Mouse (Mus musculus): ENCODE measurements around the gene Lck. TPM values are rescaled to one million over a fixed set of nuclear protein-coding genes. Genes with fewer than 3 reads are reported as not detected.

The Lck gene
- polyA plus RNA-seq, 1 experiment from 2014 or later, result 3.8 TPM

DNA sequence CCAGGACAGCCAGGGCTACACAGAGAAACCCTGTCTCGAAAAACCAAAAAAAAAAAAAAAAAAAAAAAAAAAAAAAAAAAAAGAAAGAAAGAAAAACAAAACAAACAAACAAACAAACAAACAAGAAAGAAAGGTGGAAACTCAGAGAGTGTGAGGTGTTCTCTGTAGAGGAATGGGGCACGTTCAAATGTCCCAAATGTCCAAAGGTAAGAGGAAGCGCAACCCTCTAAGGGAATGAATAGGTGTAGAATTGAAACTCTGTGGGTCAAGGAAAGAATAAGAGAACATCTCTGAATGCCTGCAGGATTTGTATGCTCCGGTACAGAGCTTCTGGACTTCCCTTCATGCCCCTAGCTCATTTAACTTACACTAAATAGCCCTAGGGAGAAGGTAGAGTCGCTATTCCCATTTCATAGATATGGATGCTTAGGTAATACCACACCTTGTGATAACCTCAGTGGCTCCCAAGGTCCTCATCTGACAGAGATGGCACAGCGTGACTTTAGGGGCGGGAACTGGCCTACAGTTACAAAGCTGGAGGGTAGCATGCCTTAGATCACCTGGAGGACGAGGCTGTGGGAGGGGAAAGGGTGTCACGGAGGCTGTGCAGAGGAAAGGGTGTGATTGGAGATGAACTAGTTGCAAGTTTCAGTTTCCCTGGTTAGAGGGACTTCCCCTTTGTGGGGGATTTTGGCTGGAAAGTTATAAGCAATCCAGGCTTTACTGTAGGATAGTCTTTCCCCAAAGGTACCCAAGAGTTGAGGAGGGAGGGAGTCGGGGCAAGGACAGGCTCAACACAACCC lies 65.8 kb downstream of the Lck start:
- peaks cover 30% of the 10 kb centered on the region for H3K27me3 ChIP-seq
- H3K4me3 ChIP-seq (replicated peaks), result no peak overlapping the region
- DNase-seq (no peak), ATAC-seq (ENCODE audit: low read depth) (no peak)
- no peaks in the 10 kb centered on the region for H3K36me3 ChIP-seq
- H3K4me2 ChIP-seq, result no peak overlapping the region
- H3K9ac ChIP-seq, result no peak overlapping the region
- no peak overlapping the region for H3K27ac ChIP-seq
- H3K4me1 ChIP-seq (replicated peaks), result peaks cover 22% of the 10 kb centered on the region
- 43% methylated on average over 9 of the region's 10 CpGs for WGBS (ENCODE audit: insufficient replicate concordance)
- H3K9me3 ChIP-seq (replicated peaks), result no peaks in the 10 kb centered on the region

DNA sequence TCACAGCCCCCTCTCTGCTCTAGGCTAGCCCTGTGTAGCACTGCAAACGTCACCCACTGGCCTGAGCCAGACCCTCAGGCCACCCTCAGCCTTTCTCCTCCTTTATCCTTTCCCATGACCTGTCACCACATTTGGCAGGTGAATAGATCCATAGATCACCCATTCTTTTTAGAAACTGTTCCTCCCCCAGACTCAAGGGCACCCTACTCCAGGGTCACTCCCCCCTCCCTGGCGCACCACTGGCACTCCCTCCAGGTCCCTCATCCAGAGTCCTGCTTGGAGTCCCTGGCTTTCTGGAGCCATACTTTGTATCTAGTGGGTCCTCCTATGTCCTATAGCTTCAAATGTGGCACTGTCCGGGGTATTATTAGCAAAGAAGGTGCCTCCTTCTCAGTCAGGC lies 67.9 kb downstream of the Lck start:
- DNase-seq (no peak), ATAC-seq (ENCODE audit: low read depth) (no peak)
- Histone ChIP-seq H3K9ac (no peak overlapping the region), H3K9me3 (replicated peaks) (no peaks in the 10 kb centered on the region), H3K36me3 (no peaks in the 10 kb centered on the region), H3K4me1 (replicated peaks) (peaks cover 42% of the 10 kb centered on the region), H3K27me3 (peaks cover 16% of the 10 kb centered on the region), H3K4me3 (replicated peaks) (no peak overlapping the region), H3K4me2 (no peak overlapping the region), H3K27ac (no peak overlapping the region)
- 74% methylated on average over 3 of the region's 3 CpGs for WGBS (ENCODE audit: insufficient replicate concordance)

DNA sequence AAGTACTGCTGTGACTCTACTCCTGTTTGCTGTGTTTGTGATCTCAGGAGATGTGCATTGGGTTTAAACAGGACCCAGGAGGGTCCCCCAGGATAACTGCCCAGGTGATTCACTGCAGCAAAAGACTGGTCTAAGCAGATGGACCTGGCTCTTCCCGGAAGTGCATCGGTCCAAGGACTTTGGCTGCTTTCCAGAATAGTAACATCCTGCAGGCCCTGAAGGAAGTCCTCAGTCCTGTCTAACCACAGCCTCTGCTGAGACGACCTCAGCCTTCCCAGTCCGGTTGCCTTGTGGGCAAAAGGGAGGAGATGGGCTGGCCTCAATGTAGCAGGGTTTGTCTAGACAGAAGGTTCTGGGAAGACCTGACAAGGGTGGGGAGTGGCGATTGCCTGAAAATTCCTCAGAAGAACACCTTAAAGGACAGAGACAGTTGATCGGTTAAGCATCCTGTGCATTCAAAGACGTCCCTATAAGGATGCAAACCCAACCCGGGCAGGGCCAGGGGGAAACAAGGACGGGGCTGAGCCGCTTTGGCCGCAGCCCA lies 70.5 kb downstream of the Lck start:
- H3K36me3 ChIP-seq, result no peaks in the 10 kb centered on the region
- H3K27me3 ChIP-seq, result peaks cover 10% of the 10 kb centered on the region; the same call in 1 of the 2 replicates
- H3K27ac ChIP-seq, result no peak overlapping the region
- H3K9ac ChIP-seq, result no peak overlapping the region
- WGBS (ENCODE audit: insufficient replicate concordance), result 37% methylated on average over 11 of the region's 11 CpGs
- H3K4me2 ChIP-seq, result no peak overlapping the region
- no peaks in the 10 kb centered on the region for H3K9me3 ChIP-seq (replicated peaks)
- DNase-seq, result no peak
- no peak for ATAC-seq (ENCODE audit: low read depth)
- H3K4me1 ChIP-seq (replicated peaks), result peaks cover 46% of the 10 kb centered on the region
- H3K4me3 ChIP-seq (replicated peaks), result no peak overlapping the region

DNA sequence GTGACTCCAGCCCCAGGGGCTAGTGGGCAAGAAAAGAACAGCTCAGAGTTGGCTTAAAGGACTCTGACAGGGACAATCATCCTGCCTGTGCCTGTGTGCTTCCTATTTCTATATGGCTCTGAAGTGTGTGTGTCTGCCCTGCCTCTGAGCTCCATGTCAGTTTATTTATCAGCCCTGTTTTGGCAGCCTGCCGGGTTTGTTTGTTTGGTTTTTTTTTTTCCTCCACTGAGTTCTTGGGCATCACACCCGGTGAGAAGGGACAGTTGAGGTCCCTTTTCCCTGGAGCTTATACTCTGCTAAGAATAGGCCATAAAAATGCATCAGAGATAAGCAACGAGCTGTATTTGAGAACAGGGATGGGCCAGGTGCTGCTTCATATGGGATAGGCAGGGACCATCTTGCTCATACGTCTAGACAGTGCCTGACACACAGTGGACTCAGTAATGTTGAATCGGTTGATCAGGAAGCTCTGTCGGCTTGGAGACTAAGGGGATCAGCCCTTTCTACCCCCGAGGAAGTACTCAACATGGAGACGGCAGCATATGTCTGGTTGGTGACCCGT lies 71.0 kb downstream of the Lck start:
- no peak overlapping the region for H3K9ac ChIP-seq
- peaks cover 12% of the 10 kb centered on the region; the same call in 1 of the 2 replicates for H3K27me3 ChIP-seq
- DNase-seq, result no peak
- no peak overlapping the region for H3K27ac ChIP-seq
- H3K4me1 ChIP-seq (replicated peaks), result peaks cover 49% of the 10 kb centered on the region
- no peaks in the 10 kb centered on the region for H3K36me3 ChIP-seq
- no peak for ATAC-seq (ENCODE audit: low read depth)
- no peak overlapping the region for H3K4me3 ChIP-seq (replicated peaks)
- H3K9me3 ChIP-seq (replicated peaks), result no peaks in the 10 kb centered on the region
- 30% methylated on average over 9 of the region's 9 CpGs for WGBS (ENCODE audit: insufficient replicate concordance)
- no peak overlapping the region for H3K4me2 ChIP-seq

DNA sequence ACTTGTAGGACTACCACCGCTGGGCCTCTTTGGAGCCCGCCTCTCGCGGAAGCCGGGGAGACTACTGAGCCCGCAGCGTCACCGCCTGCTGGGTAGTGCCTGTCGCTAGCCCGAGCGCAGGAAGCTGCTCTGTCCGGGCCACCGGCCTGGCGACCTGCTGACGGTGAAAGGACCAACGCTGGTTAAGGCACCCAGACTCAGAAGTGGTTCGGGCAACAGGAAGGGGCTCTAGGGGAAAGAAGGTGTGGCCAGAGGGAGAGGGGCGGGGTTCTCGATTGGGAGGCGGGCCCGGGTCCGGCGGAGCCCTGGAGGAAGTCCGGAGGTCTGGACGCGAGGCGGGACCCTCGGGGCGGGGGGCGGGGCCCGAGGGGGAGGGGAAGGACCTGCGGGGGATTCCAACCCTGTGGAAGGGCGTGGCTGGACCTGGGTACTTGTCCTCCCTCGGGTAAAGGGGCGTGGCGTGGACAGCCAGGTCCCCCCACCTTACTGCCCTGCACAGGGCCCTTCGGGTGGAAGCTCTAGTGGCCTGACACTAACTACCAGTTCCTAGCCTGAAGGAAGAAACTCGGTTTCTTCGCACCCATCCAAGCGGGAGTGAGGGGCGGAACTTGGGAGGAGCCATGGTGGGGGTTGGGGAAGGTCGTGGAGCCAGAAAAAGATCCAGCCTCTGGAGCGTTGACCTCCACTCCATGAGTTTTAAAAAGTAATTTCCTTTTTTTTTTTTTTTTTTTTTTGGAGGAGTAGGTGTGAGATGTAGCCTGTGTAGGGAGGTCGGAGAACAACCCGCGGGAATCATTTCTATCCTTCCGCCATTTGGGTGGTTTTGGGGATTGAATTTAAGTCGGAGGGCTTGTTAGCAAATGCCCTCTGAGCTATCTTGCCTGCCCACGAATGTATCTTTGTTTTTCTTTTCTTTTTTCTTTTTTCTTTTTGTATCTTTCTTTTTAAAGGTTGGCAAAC lies 72.6 kb downstream of the Lck start:
- H3K4me2 ChIP-seq, result peak overlapping the region; percentile 90
- WGBS (ENCODE audit: insufficient replicate concordance), result 3% methylated on average over 45 of the region's 49 CpGs
- H3K27me3 ChIP-seq, result peaks cover 27% of the 10 kb centered on the region
- peaks cover 62% of the 10 kb centered on the region for H3K4me1 ChIP-seq (replicated peaks)
- H3K4me3 ChIP-seq (replicated peaks), result peak overlapping the region; percentile 68
- no peaks in the 10 kb centered on the region for H3K36me3 ChIP-seq
- H3K9me3 ChIP-seq (replicated peaks), result no peaks in the 10 kb centered on the region
- H3K27ac ChIP-seq, result peak overlapping the region; percentile 79
- peak; percentile 79 for ATAC-seq (ENCODE audit: low read depth)
- H3K9ac ChIP-seq, result peak overlapping the region; percentile 70
- peak; percentile 64 for DNase-seq

DNA sequence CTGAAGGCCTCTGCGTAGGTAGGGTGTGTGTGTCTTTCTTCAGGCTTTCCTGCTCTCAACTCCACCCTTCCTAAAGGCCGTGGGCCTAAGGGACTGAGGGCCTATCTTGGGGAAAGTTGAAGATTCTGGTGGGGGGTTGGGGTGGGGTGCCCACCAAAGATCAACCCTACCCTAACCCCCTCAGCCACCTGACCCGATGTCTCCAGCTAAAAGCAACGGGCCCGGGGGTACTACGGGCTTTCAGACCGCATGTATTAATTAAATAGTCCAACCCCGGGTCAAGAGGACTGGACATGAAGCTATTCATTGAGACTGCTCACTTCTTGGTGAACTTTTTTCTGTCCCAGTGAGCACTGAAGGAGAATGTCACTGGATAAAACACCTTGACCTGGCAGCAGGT lies 73.4 kb downstream of the Lck start:
- no peaks in the 10 kb centered on the region for H3K36me3 ChIP-seq
- 70% methylated on average over 8 of the region's 8 CpGs for WGBS (ENCODE audit: insufficient replicate concordance)
- H3K27ac ChIP-seq, result peak overlapping the region; percentile 79
- no peak for ATAC-seq (ENCODE audit: low read depth)
- H3K4me3 ChIP-seq (replicated peaks), result peak overlapping the region; percentile 68
- H3K4me2 ChIP-seq, result peak overlapping the region; percentile 90
- no peak for DNase-seq
- H3K4me1 ChIP-seq (replicated peaks), result peaks cover 70% of the 10 kb centered on the region
- peak overlapping the region; percentile 70 for H3K9ac ChIP-seq
- peaks cover 30% of the 10 kb centered on the region for H3K27me3 ChIP-seq
- H3K9me3 ChIP-seq (replicated peaks), result no peaks in the 10 kb centered on the region

DNA sequence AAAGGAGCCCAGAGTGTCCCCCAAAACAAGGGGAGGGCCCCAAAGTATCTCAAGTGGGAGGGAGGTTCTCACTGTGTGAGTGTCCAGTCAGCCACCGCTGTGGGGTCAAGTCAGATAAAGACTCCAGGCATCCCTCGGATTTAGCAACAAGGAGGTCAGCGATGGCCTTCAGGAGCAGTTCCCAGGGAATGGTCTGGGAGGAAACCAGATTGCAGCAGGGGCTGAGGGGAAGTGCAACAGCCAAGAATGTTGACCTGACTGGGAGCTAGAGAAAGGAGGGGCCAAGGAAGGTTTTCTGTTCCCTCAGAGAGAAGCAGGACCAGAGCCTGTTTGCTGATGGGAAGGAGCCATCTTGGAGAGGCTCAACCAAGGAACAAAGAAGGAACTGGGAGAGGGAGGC lies 74.5 kb downstream of the Lck start:
- H3K4me1 ChIP-seq (replicated peaks), result peaks cover 71% of the 10 kb centered on the region
- peaks cover 30% of the 10 kb centered on the region for H3K27me3 ChIP-seq
- no peaks in the 10 kb centered on the region for H3K36me3 ChIP-seq
- ATAC-seq (ENCODE audit: low read depth) (no peak), DNase-seq (no peak)
- H3K9me3 ChIP-seq (replicated peaks), result no peaks in the 10 kb centered on the region
- H3K4me3 ChIP-seq (replicated peaks), result no peak overlapping the region
- H3K9ac ChIP-seq, result no peak overlapping the region
- H3K27ac ChIP-seq, result peak overlapping the region; percentile 79
- WGBS (ENCODE audit: insufficient replicate concordance), result 61% methylated on average over 3 of the region's 3 CpGs
- no peak overlapping the region for H3K4me2 ChIP-seq

Small RNA genes lying within 50 kb of the gene (microRNA-seq; reads per million reads assigned to microRNA genes)
- gene Mir8119, result not detected

Other genes with a start within 250 kb of the Lck start
- gene Rbbp4, start 238.3 kb downstream of the Lck start, polyA plus RNA-seq (2015; fragmentation: Nextera tagmentation; extraction: Ambion mirVana), result 290 and 339 TPM in 2 replicates
- 30.4 and 34.6 TPM in 2 replicates for gene Zbtb8os, start 237.9 kb downstream of the Lck start, polyA plus RNA-seq (2015; fragmentation: Nextera tagmentation; extraction: Ambion mirVana)
- 2.4 and 2.7 TPM in 2 replicates for gene Zbtb8a, start 195.5 kb downstream of the Lck start, polyA plus RNA-seq (2015; fragmentation: Nextera tagmentation; extraction: Ambion mirVana)
- gene Zbtb8b, start 132.8 kb downstream of the Lck start, polyA plus RNA-seq (2015; fragmentation: Nextera tagmentation; extraction: Ambion mirVana), result 0.96 and 1.6 TPM in 2 replicates
- 48.7 and 49.9 TPM in 2 replicates for gene Bsdc1, start 112.1 kb downstream of the Lck start, polyA plus RNA-seq (2015; fragmentation: Nextera tagmentation; extraction: Ambion mirVana)
- gene Tssk3, start 82.6 kb downstream of the Lck start, polyA plus RNA-seq (2015; fragmentation: Nextera tagmentation; extraction: Ambion mirVana), result 0.07 TPM in 1 of 2 replicates, not detected in the other
- gene Fam229a, start 82.5 kb downstream of the Lck start, polyA plus RNA-seq (2015; fragmentation: Nextera tagmentation; extraction: Ambion mirVana), result 0.21 and 0.44 TPM in 2 replicates
- 82.7 and 85.9 TPM in 2 replicates for gene Marcksl1, start 60.1 kb downstream of the Lck start, polyA plus RNA-seq (2015; fragmentation: Nextera tagmentation; extraction: Ambion mirVana)
- gene Hdac1, start 30.9 kb downstream of the Lck start, polyA plus RNA-seq (2015; fragmentation: Nextera tagmentation; extraction: Ambion mirVana), result 121 and 128 TPM in 2 replicates
- gene Fam167b, start 4.9 kb upstream of the Lck start, polyA plus RNA-seq (2015; fragmentation: Nextera tagmentation; extraction: Ambion mirVana), result 6.6 and 6.9 TPM in 2 replicates
- 211 and 222 TPM in 2 replicates for gene Eif3i, start 27.0 kb upstream of the Lck start, polyA plus RNA-seq (2015; fragmentation: Nextera tagmentation; extraction: Ambion mirVana)
- 142 and 153 TPM in 2 replicates for gene Tmem234, start 27.0 kb upstream of the Lck start, polyA plus RNA-seq (2015; fragmentation: Nextera tagmentation; extraction: Ambion mirVana)
- 0.31 and 0.51 TPM in 2 replicates for gene Dcdc2b, start 40.6 kb upstream of the Lck start, polyA plus RNA-seq (2015; fragmentation: Nextera tagmentation; extraction: Ambion mirVana)
- 11.0 TPM in 2 replicates for gene Iqcc, start 45.5 kb upstream of the Lck start, polyA plus RNA-seq (2015; fragmentation: Nextera tagmentation; extraction: Ambion mirVana)
- 13.9 and 14.8 TPM in 2 replicates for gene Ccdc28b, start 50.3 kb upstream of the Lck start, polyA plus RNA-seq (2015; fragmentation: Nextera tagmentation; extraction: Ambion mirVana)
- gene Txlna, start 67.4 kb upstream of the Lck start, polyA plus RNA-seq (2015; fragmentation: Nextera tagmentation; extraction: Ambion mirVana), result 30.7 and 35.1 TPM in 2 replicates
- 7.2 and 9.0 TPM in 2 replicates for gene Kpna6, start 99.1 kb upstream of the Lck start, polyA plus RNA-seq (2015; fragmentation: Nextera tagmentation; extraction: Ambion mirVana)
- gene Tmem39b, start 123.2 kb upstream of the Lck start, polyA plus RNA-seq (2015; fragmentation: Nextera tagmentation; extraction: Ambion mirVana), result 4.0 and 4.4 TPM in 2 replicates
- 37.6 and 41.5 TPM in 2 replicates for gene Khdrbs1, start 168.7 kb upstream of the Lck start, polyA plus RNA-seq (2015; fragmentation: Nextera tagmentation; extraction: Ambion mirVana)
- 236 and 269 TPM in 2 replicates for gene Ptp4a2, start 237.6 kb upstream of the Lck start, polyA plus RNA-seq (2015; fragmentation: Nextera tagmentation; extraction: Ambion mirVana)

All from liver, embryonic 13.5 days (tissue).